Mouse (Mus musculus): Measurements from ENCODE around the gene Pom121l2.

The Pom121l2 gene

GRCm38 (mm10) chr13:22007121-22007510 is 26.1 kb downstream of the Pom121l2 start:
- in situ Hi-C loops (cut with MboI; ENCODE audit: low pct_unique_long_range_greater_than_20kb in 1 of 2, low sequenced_read_pairs in 2 of 2, unreplicated experiment in 1 of 2): loop anchor here (25.0 kb wide), 2 partner anchors 745 to 770 kb away; no protein-coding TSS in a partner anchor

GRCm38 (mm10) chr13:22007872-22008271 is 26.9 kb downstream of the Pom121l2 start:
- in situ Hi-C loops (cut with MboI; ENCODE audit: low pct_unique_long_range_greater_than_20kb in 1 of 2, low sequenced_read_pairs in 2 of 2, unreplicated experiment in 1 of 2): loop anchor here (25.0 kb wide), 2 partner anchors 746 to 771 kb away; no protein-coding TSS in a partner anchor

GRCm38 (mm10) chr13:22008707-22009106 is 27.7 kb downstream of the Pom121l2 start:
- in situ Hi-C loops (cut with MboI; ENCODE audit: low pct_unique_long_range_greater_than_20kb in 1 of 2, low sequenced_read_pairs in 2 of 2, unreplicated experiment in 1 of 2): loop anchor here (25.0 kb wide), 2 partner anchors 746 to 771 kb away; no protein-coding TSS in a partner anchor

GRCm38 (mm10) chr13:22009642-22010041 is 28.6 kb downstream of the Pom121l2 start, which contains the start of gene Prss16:
TSS of gene Prss16 (minus strand) at chr13:22009742.
- in situ Hi-C loops (cut with MboI; ENCODE audit: low pct_unique_long_range_greater_than_20kb in 1 of 2, low sequenced_read_pairs in 2 of 2, unreplicated experiment in 1 of 2): loop anchor here (25.0 kb wide), 2 partner anchors 747 to 772 kb away; no protein-coding TSS in a partner anchor

GRCm38 (mm10) chr13:22013716-22014115 is 32.7 kb downstream of the Pom121l2 start:
- in situ Hi-C loops (cut with MboI; ENCODE audit: low pct_unique_long_range_greater_than_20kb in 1 of 2, low sequenced_read_pairs in 2 of 2, unreplicated experiment in 1 of 2): loop anchor here (25.0 kb wide), 2 partner anchors 751 to 776 kb away; no protein-coding TSS in a partner anchor

- in situ Hi-C loops (cut with MboI; ENCODE audit: low pct_unique_long_range_greater_than_20kb in 1 of 2, low sequenced_read_pairs in 2 of 2, unreplicated experiment in 1 of 2): loop anchor here (25.0 kb wide), 2 partner anchors 752 to 777 kb away; no protein-coding TSS in a partner anchor
Measured at GRCm38 (mm10) chr13:22014411-22014845, 33.4 kb downstream of the Pom121l2 start.

GRCm38 (mm10) chr13:22015479-22016450 is 34.8 kb downstream of the Pom121l2 start:
- in situ Hi-C loops (cut with MboI; ENCODE audit: low pct_unique_long_range_greater_than_20kb in 1 of 2, low sequenced_read_pairs in 2 of 2, unreplicated experiment in 1 of 2): loop anchor here (25.0 kb wide), 2 partner anchors 753 to 778 kb away; no protein-coding TSS in a partner anchor

- in situ Hi-C loops (cut with MboI; ENCODE audit: low pct_unique_long_range_greater_than_20kb in 1 of 2, low sequenced_read_pairs in 2 of 2, unreplicated experiment in 1 of 2): loop anchor here (5.0 to 25.0 kb wide), 5 partner anchors 45 to 783 kb away; no protein-coding TSS in a partner anchor
Measured at GRCm38 (mm10) chr13:22019934-22020835, 39.2 kb downstream of the Pom121l2 start.

GRCm38 (mm10) chr13:22020901-22021339 is 39.9 kb downstream of the Pom121l2 start:
- in situ Hi-C loops (cut with MboI; ENCODE audit: low pct_unique_long_range_greater_than_20kb in 1 of 2, low sequenced_read_pairs in 2 of 2, unreplicated experiment in 1 of 2): loop anchor here (5.0 to 25.0 kb wide), 5 partner anchors 46 to 784 kb away; no protein-coding TSS in a partner anchor

- in situ Hi-C loops (cut with MboI; ENCODE audit: low pct_unique_long_range_greater_than_20kb in 1 of 2, low sequenced_read_pairs in 2 of 2, unreplicated experiment in 1 of 2): loop anchor here (5.0 to 25.0 kb wide), 5 partner anchors 47 to 784 kb away; no protein-coding TSS in a partner anchor
Measured at GRCm38 (mm10) chr13:22021581-22021980, 40.6 kb downstream of the Pom121l2 start.

- in situ Hi-C loops (cut with MboI; ENCODE audit: low pct_unique_long_range_greater_than_20kb in 1 of 2, low sequenced_read_pairs in 2 of 2, unreplicated experiment in 1 of 2): loop anchor here (5.0 to 25.0 kb wide), 5 partner anchors 47 to 785 kb away; no protein-coding TSS in a partner anchor
Measured at GRCm38 (mm10) chr13:22022241-22022640, 41.2 kb downstream of the Pom121l2 start.

- in situ Hi-C loops (cut with MboI; ENCODE audit: low pct_unique_long_range_greater_than_20kb in 1 of 2, low sequenced_read_pairs in 2 of 2, unreplicated experiment in 1 of 2): loop anchor here (5.0 to 25.0 kb wide), 5 partner anchors 52 to 1711 kb away; partner anchors contain the start of genes Hist1h1c (in 1 of the 2), Hist1h2bb (in 1 of the 2) and Hist1h3c (in 1 of the 2)
Measured at GRCm38 (mm10) chr13:22026058-22027031, 45.4 kb downstream of the Pom121l2 start.

- in situ Hi-C loops (cut with MboI; ENCODE audit: low pct_unique_long_range_greater_than_20kb in 1 of 2, low sequenced_read_pairs in 2 of 2, unreplicated experiment in 1 of 2): loop anchor here (5.0 to 25.0 kb wide), 5 partner anchors 54 to 1708 kb away; partner anchors contain the start of genes Hist1h1c (in 1 of the 2), Hist1h2bb (in 1 of the 2) and Hist1h3c (in 1 of the 2)
Measured at GRCm38 (mm10) chr13:22028673-22029460, 47.9 kb downstream of the Pom121l2 start.

- in situ Hi-C loops (cut with MboI; ENCODE audit: low pct_unique_long_range_greater_than_20kb in 1 of 2, low sequenced_read_pairs in 2 of 2, unreplicated experiment in 1 of 2): loop anchor here (5.0 to 25.0 kb wide), 7 partner anchors 55 to 1707 kb away; partner anchors contain the start of genes Hist1h1c (in 1 of the 2), Hist1h2ai (in 1 of the 2), Hist1h2bb (in 1 of the 2) and Hist1h2bl (in 1 of the 2)
Measured at GRCm38 (mm10) chr13:22029928-22030327, 48.9 kb downstream of the Pom121l2 start.

- in situ Hi-C loops (cut with MboI; ENCODE audit: low pct_unique_long_range_greater_than_20kb in 1 of 2, low sequenced_read_pairs in 2 of 2, unreplicated experiment in 1 of 2): loop anchor here (5.0 to 25.0 kb wide), 5 partner anchors 103 to 1707 kb away; partner anchors contain the start of genes Hist1h1c (in 1 of the 2), Hist1h2ai (in 1 of the 2), Hist1h2bb (in 1 of the 2) and Hist1h2bl (in 1 of the 2)
Measured at GRCm38 (mm10) chr13:22030493-22030892, 49.5 kb downstream of the Pom121l2 start.
